Mouse (Mus musculus) skeletal muscle tissue, adult 2 months (tissue): ENCODE results near the gene Cbfa2t3.
A peak's percentile ranks its signal among the peaks of the same experiment; 100 is the strongest.

Experiments used
- DNase-seq: peaks from one replicate; pipeline ENCODE4 v3.0.0-alpha.2; 2012; ENCODE audit warnings: low read depth, low spot score

The Cbfa2t3 gene

DNA sequence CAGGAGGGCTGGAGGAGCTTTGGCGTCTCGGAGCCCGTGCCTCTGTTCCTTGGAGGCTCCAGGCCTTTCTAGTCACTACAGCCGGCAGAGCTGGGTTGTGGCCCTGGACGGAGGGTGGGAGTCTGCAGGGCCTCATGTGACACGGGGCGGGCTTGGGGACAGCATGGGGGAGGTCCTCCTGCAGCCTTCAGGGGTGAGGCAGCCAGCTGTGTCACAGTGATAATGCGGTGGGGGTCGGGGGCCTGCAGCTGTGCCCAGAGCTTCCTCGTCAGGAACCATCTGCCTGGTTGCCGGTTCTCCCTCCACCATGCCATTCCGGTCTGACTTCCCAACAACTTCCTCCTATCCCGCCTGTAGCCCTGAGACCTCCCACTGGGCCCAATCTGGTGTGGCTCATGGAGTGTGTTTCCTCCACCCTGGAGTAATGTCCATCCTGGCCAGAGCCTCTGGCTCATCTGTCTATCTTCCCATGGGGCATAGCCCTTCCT, at the start of gene Cbfa2t3:
Gene Cbfa2t3 (minus strand): TSS at position 105 of the 488 bp plus-strand sequence.
- peak; percentile 54 for DNase-seq

DNA sequence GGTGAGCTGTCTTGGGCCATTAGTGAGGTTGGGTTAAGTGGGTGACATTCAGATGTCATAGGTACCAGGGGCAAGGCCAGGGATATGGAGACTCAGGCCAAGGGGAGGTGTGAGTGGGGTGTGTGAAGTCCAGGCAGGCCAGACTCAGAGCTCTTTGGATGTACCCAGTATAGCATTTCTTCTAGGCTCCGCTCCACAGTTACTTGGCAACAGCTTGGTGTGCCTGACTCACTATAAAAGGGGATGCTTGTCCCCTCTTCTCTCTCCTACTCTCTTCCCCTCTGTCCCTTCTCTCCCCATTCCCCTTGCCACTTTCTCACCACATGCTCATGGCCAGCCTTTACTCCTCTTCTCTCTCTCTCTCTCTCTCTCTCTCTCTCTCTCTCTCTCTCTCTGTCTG, 48.9 kb upstream of the Cbfa2t3 start:
- no peak for DNase-seq

DNA sequence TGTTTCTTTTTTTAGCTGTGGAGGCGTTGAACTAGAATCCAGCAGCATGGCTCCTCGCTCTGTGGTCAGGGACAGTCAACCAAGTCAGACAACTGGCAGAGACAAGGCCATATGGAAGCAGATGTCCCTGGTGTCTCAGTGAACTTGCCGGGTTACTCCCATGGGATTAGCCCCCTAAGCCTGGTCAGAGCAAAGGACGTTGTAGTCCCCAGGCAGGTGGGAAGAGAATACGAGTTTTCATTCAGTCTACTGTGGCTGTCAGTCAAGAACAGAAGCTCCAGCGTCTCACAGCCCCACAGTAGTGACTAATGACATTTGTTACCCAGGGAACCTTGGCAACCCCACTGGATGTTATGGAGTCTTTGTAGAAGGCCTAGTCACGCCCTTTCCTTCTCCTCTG, 47.5 kb upstream of the Cbfa2t3 start:
- DNase-seq: no peak

DNA sequence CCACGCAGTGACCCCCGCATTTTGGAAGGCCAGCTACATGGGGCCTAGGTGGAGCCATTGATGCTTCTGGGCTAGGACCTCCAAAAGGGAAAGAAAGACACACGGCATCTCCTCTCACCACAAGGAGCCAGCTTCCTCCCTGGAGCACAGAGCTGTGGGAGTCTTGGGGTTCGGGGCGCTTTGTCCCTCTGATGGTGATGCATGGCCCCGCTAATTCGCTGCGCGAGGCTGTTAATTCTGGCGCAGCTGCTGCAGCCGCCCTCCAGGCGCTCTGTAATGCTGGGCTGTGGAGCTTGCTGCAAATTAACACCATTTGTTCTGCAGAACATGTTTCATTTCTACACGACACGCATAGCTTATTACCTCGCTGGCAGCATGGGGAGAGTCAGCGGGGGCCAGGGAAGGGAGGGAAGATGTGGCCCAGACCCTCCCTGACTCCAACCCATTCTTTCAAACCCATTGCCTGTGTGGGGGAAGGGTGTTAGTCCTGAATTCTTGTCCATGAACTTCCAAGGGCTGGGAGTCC, 46.9 kb upstream of the Cbfa2t3 start:
- DNase-seq: no peak

DNA sequence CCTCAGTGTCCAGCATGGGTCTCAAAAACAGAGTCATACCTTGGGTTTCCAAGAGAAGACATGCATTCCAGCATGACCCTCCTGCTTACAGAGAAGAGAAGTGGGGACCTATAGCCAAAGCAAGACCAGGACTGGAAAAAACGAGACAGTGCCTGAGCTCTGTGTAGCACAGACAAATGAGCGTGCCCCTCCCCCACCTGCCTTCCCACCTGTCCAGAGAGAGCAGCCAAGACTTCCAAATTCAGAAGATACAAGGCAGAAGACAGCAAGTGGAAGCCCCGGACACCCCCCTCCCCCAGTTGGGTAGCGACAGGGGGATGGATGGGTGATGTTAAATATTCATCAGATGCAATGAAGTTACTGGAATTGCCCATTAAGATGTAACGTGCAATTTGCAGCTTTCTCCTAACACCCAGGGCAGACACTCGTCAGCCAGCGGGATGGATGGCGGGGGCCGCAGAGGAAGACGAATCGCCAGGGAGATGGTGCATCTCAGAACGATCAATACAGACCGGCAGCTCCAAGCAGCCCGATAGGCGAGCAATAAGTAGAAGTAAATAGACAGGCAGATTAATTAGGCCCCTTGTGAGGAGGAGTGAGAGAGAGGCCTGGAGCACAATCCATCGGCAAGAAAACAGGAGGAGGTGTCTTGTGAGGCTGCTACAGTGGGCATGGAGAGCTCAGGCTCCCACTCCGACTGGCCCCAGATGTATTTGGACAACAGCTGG, 46.3 kb upstream of the Cbfa2t3 start:
- no peak for DNase-seq

DNA sequence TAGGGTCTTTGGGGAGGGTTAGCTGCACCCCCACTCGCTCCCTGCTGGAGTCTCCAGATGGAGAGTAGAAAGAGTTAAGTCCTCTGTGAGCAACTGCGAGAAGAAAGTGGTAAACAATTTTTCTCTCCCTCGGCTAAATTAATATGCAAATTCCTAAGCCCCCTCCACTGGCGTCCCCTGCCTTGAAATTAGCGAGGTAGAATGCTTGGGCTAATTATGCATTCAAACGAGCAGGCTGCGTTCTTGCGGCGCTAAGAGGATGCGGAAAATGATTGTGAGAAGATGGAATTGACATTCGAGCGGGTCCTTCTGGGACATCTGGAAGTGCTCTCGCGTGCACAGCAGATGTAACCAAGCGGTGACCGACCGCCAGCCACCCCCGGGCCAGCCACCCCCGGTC, 43.6 kb upstream of the Cbfa2t3 start:
- DNase-seq: no peak

DNA sequence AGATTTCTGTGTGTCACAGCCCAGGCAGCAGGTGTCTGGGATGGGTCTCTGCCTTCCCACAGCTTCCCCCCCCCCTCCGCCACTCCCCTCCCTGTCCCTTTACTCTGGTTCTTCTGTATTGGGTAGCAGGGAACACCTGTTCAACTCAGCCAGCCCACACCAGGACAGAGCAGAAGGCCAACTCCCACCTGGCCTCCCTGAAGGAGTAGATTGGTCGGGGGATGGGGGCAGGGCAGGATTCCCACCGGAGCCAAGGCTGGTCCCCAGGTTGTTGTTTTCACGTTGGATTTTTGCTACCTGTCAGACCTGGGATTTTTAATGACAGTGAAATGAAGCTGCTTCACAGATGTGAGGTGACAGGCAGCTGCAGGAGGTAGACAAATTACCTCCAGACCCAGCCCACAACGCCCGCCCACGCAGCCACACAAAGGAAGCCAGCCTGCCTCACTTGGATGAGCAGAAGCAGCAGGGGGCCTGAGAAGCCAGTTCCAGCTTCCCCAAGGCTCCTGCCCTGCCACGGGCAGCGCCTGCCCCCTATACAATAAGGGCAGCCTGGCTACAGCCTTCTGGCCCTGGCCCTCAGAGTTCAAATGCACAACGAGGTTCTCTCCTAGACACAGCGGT, 40.3 kb upstream of the Cbfa2t3 start:
- DNase-seq: no peak

DNA sequence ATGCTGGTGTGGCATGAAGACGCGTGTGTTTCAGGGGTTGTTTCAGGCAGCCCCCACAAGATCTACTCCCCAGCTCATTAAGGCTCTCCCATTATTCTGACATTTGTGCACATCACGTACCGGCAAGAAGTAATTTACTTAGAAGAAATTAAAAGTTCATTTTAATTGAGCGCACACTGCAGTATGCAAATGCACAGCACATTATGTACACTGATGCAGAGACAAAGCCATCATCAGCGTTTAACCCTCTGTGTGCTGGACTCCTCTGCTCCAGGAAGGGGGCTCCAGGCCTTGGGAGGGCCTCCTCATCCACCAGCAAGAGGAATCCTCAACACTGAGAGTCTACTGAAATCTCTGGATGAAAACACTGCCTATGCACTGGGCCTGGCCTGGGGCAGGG, 39.0 kb upstream of the Cbfa2t3 start:
- no peak for DNase-seq

DNA sequence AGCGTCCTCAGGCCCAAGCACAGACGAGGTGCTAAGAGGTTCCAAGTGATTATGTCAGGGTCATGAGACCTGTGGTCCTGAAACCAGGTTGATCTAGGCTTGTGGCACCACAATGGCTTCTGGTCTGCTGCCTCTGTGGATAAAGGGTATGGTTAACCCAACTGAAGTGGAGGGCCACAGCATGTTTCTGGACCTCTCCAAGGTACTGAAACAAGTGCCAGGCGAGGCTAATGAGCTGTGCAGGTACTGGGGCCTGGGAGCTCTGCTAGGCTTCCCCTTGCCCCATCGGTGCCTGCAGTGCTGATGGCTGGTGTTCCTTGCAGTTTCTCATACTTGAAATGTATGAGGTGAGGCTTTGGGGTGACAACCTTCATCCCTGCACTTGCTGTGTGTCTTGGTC, 38.2 kb upstream of the Cbfa2t3 start:
- DNase-seq: no peak

DNA sequence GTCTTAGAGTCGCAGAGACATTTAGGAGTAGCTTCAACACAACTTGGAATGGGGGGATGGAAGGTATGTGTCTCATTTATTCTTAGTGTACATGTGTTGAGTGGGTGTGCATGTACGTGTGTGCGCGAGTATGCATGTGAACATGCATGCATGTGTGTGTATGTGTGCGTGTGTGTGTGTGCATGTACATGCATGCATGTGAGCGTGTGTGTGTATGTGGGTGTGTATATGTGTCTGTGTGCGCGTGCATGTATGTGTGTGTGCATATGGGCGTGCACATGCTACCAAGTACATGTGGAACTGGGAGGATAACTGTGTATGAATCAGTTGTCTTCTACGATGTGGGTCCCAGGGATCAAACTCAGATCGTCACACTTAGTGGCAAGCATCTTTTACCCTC, 37.7 kb upstream of the Cbfa2t3 start:
- no peak for DNase-seq

DNA sequence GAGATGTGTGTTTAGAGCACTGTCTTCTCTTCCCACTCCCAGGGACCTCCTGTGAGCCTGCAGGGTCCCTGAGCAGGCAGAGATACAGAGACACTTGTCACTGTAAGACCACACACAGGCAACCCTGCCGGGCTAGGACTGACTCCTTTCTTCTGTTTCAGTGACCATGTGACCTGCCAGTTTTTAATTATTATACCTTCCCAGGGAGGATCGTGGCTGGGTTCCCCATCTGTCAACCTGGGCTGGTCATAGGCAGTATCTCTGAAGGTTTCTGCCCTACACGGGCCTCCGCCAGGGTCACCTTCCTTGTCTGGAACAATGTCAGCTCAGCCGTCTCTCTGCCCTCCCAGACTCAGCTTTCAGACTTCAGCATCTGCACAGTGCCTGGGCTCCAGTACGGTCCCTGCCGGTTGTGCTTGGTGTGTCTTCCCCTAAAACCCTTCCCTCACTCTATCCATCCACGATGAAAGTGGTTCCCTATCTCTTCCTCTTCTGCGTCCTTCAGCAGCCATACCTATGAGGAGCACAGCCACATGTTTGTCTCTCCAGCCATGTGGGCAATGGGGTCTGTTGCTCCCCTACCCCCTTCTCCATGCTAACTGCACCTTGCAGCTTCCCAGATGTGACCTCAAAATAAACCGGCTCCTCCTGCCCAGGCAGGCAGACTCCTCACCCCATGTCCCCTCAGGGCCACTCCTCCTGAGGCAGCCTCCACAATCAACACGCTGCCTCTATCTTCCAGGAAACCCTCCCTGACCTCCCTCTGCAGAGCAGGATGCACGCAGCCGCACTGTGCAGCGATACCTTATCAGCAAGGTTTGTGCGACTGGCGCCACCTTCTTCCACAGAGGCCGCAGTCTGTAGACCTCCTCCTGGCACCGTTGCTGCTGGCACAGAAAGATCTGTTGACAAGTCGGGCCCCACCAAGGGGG, 36.9 kb upstream of the Cbfa2t3 start:
- no peak for DNase-seq

DNA sequence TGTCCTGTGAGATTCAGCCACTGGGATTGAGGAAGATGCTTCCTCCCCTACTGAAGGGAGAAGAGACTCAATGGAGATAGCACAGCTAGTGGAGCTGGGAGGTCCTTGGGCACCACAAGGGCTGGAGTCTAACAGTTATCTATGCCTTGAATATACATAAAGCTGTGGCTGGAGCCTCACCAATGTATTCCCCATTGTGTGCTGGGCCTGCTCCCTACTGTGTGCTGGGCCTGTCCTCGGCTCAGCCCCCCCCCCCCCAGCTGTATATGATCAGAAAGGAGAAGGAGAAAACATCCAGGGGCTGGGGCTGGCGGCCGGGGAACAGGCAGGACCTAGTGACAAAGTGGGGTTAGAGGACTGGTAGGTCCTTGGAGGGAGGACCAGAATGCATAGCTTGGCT, 36.2 kb upstream of the Cbfa2t3 start:
- no peak for DNase-seq

DNA sequence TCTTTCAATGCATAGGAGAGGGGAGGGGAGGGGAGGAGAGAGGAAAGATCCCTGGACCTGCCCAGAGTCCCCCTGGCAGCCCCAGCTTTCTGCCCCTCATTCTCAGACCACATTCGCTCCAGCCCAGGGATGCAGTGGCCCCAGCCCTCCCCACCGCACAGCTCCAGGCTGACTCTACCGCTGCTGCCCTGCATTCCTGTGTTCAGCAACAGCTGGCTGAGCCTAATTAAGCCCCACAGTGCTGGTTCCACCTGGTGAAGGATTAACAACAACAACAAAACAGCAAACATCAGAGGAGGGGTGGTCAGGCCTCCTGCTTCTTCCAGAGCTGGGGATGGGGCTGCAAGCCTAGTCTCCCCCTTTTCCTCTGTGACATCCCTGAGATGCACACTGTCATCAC, 29.7 kb upstream of the Cbfa2t3 start:
- DNase-seq: no peak

DNA sequence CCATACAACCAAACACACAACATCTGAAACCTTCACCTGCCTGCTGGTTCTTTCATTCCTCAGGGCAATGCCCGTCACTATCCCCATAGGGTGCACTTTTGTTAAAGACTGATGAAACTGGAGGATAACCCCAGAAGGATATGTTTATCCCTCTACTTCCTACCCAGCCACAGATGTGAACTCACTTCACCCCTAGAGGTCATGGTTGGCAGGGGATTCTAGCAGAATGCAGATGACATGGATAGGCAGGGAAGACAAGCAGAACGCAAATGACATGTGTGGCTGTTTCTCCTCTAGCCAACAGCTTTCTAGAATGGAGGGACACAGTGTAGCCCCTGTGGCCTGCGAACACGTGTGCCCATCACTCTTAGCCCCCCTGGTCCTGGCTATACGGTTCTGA, 28.5 kb upstream of the Cbfa2t3 start:
- no peak for DNase-seq

DNA sequence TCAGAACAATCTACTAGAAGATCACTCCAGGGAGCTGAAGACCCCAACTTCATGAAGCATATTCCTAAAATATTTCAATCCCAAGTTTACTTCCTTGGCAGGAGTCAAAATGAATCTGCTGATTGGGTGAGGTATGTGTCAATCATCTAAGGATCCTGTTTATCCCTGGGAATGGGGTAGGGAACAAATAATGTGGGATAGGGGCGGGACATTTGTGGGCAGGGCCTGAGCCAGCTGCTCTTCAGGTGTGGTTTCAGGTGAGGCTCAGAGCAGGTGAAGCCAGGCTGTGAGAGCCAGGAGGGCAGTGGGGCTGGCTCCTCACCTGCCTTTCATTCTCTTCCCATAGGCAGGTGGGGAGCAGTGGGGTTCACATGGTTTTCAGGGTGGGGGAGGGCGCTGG, 27.9 kb upstream of the Cbfa2t3 start:
- DNase-seq: no peak

DNA sequence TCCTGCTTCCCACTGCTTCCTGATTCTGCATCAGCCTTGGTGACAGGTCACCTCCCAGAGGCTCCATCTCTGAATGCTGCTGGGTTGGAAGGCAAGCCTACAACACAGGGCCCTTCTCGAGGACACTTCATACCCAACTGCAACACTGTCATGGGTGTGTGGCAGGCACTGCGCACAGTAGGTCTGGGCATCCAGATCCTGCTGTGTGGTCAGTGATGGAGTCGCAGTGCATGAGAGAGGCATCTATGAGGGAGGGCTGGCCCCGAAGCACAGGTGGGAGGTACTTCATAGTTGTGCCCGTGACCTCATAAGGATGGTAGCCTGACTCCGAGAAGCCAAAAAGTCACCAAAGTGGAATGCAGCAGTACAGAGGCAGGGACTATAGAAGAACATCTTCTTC, 26.3 kb upstream of the Cbfa2t3 start:
- DNase-seq: no peak

DNA sequence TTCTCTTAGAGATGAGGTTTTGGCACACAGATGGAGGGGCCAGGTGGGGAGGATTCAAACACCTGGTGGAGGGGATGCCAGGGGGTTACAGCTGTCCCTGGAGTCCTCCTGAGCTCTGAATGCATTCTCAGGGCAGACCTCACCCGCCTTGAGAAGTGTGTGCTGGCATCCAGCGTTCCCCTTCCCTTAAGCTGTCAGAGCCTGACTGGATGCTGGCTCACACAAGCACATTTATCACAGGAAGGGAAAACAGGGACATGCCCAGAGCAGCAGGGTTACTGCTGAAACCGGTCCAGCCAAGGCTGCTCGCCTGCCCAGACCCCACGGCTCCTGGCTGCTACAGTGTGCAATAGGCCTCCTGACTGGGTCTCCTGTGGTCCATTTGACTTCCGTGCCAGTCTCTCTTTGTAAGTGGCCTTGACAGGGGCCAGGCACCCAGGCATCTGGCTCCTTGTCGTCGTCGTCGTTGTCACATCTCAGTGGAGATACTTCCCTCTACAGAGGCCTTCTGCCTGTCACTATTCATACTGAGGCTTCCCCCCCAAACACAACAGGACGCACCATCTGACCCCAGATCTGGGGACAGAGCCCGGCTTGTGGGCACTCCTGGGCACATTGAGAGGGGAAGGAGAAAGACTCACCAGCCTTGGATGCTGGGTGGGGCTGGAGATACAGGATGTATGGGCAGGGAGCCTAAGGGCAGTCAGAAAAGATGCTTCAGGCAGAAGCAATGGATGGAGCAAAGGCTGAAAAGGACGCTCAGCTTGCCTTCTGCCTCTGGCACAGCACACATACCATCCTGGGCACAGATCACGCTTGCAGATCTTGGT, 22.1 kb upstream of the Cbfa2t3 start:
- DNase-seq: no peak

DNA sequence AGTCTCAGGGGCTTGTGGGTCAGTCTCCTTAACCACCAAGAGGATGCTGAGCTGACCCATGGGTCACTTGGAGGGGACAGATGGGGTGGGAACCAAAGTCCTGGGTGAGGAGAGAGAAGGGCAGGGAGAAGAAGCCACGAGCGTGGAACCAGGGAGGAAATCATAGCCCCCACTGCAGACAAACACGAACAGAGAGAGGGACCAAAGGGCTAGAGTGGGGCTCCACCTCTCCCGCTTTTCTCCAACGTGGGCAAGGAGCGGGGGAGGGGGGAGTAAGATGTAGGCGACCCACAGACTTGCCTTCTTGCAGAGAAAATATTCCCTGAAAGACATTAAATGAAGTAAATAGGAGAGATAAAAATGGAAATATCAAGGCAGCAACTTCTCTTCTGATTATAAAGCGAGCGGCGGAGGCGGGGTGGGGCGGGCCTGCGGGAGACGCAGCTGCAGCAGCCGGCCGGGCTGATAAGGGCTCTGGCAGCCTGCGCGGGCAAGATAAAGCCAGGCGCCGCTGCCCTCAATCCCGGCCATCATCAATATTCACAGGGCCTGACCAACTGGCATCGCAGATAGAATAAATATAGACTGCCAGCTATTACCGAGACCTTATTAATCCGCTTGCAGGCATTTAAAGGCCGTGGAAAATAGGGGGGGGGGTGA, 21.3 kb upstream of the Cbfa2t3 start:
- no peak for DNase-seq

DNA sequence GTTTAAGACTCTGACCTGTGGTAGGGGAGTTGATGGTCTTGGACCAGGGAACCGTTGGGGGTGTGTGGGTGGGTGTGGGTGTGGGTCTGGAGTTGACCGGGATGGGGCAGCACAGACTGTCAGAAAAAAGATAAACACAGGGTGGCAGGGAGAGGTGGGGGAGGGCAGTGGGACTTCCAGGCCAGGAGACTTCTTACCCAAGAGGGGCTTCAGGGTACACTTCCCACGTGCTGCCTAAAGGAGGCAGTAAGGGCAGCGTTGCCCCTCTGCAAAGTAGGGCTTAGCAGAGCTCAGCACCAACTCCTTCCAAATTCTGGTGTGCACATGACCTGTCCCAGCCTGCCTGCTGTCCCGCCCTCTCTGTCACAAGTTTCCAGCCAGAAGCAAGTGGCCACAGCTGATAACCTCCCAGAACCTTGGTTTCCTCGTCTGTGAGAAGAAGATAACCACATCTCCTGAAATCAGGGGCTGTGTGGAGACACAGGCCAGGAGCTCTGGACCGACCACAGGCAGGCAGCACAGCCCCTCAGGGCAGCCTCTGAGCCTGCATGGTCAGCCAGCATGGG, 20.7 kb upstream of the Cbfa2t3 start:
- DNase-seq: peak; percentile 38
